Mouse (Mus musculus) ZHBTc4 (cell line): ENCODE data around the gene Neurl4.

Experiments
- DNase-seq: peaks from one replicate; pipeline ENCODE4 v3.0.0-alpha.2; 2011; ENCODE audit warnings: low read depth, low spot score

The Neurl4 gene

GRCm38 (mm10) chr11:69881787-69882670 lies 18.8 kb upstream of the Neurl4 start:
- no peak for DNase-seq

GRCm38 (mm10) chr11:69883066-69883465 lies 17.8 kb upstream of the Neurl4 start:
- peak; percentile 76 for DNase-seq

- DNase-seq = no peak
Measured at GRCm38 (mm10) chr11:69883527-69884151, 17.2 kb upstream of the Neurl4 start.

GRCm38 (mm10) chr11:69884240-69884639 lies 16.6 kb upstream of the Neurl4 start:
- no peak for DNase-seq

GRCm38 (mm10) chr11:69884663-69885062 lies 16.2 kb upstream of the Neurl4 start:
- DNase-seq = no peak

- DNase-seq = peak; percentile 84
Measured at GRCm38 (mm10) chr11:69886907-69887635, 13.8 kb upstream of the Neurl4 start.

- DNase-seq = no peak
Measured at GRCm38 (mm10) chr11:69891482-69891881, 9.4 kb upstream of the Neurl4 start.

- DNase-seq = peak; percentile 69
Measured at GRCm38 (mm10) chr11:69894671-69895070, 6.2 kb upstream of the Neurl4 start.

GRCm38 (mm10) chr11:69895291-69895690 lies 5.6 kb upstream of the Neurl4 start, which contains the start of gene Acap1:
Acap1 (minus strand) TSS chr11:69895539.
- no peak for DNase-seq

GRCm38 (mm10) chr11:69899870-69900269 lies 1.0 kb upstream of the Neurl4 start:
- DNase-seq = no peak

GRCm38 (mm10) chr11:69901406-69901846 lies 554 bp downstream of the Neurl4 start:
- peak; percentile 100 for DNase-seq

GRCm38 (mm10) chr11:69901993-69902392 lies 1.1 kb downstream of the Neurl4 start:
- DNase-seq = no peak

- no peak for DNase-seq
Measured at GRCm38 (mm10) chr11:69902972-69903371, 2.1 kb downstream of the Neurl4 start.

- no peak for DNase-seq
Measured at GRCm38 (mm10) chr11:69904311-69904710, 3.4 kb downstream of the Neurl4 start.

- DNase-seq = no peak
Measured at GRCm38 (mm10) chr11:69908645-69909044, 7.8 kb downstream of the Neurl4 start.

- DNase-seq = no peak
Measured at GRCm38 (mm10) chr11:69909174-69909573, 8.3 kb downstream of the Neurl4 start.

GRCm38 (mm10) chr11:69910177-69910576 lies 9.3 kb downstream of the Neurl4 start:
- DNase-seq = no peak

GRCm38 (mm10) chr11:69910781-69911560 lies 10.1 kb downstream of the Neurl4 start:
- DNase-seq = no peak

- no peak for DNase-seq
Measured at GRCm38 (mm10) chr11:69911701-69912100, 10.8 kb downstream of the Neurl4 start.

- no peak for DNase-seq
Measured at GRCm38 (mm10) chr11:69912716-69913530, 12.1 kb downstream of the Neurl4 start.
